Mouse (Mus musculus) lung, adult 2 months (tissue): Measurements from ENCODE around the gene Rptn. TPM values are rescaled to one million over a fixed set of nuclear protein-coding genes. Genes with fewer than 3 reads are reported as not detected.
"Not testable (repeated sequence)": the region's sequence is repeated elsewhere in the genome, so short reads cannot be mapped to it uniquely, and the experiment has no call there.

Experiments used
- DNase-seq: peaks from one replicate; pipeline ENCODE4 v3.0.0; 2022
- H3K4me1 ChIP-seq: fragments of 200-500 bp; 2 replicates; pipeline ENCODE4 v1.6.1; 2011; ENCODE audit warnings: low read length; ENCODE audit not compliant: control insufficient read depth, insufficient read depth
- H3K4me3 ChIP-seq: fragments of 200-500 bp; replicated peaks from 2 replicates; pipeline ENCODE3; 2011; ENCODE audit warnings: low read depth, mild to moderate bottlenecking, control low read depth, low read length; ENCODE audit errors: extremely low read depth
- CTCF ChIP-seq: fragments of 200-500 bp; IDR thresholded peaks from 2 replicates; pipeline ENCODE4 v1.5.1; 2011; ENCODE audit warnings: mild to moderate bottlenecking, low read length, control low read depth; ENCODE audit not compliant: insufficient read depth
- POLR2A ChIP-seq: fragments of 200-500 bp; IDR thresholded peaks from 2 replicates; pipeline ENCODE4 v1.6.1; 2011; ENCODE audit warnings: low read depth, mild to moderate bottlenecking, control low read depth, low read length, borderline replicate concordance; ENCODE audit errors: extremely low read depth
- WGBS: fragments of 180-500 bp; shearing (Covaris S2); methylation state at CpG from one replicate; pipeline ENCODE4 v1.1.7; 2018; 5-methylcytosine and 5-hydroxymethylcytosine counted together
- polyA plus RNA-seq: library from polyadenylated mRNA; depleted of rRNA; stranded (reverse); fragments of >200 nt; gene quantifications from 2 replicates; pipeline ENCODE4 v1.2.3, GENCODE M21; 2012

The Rptn gene
- polyA plus RNA-seq, 1 experiment, result 42.1 TPM

DNA sequence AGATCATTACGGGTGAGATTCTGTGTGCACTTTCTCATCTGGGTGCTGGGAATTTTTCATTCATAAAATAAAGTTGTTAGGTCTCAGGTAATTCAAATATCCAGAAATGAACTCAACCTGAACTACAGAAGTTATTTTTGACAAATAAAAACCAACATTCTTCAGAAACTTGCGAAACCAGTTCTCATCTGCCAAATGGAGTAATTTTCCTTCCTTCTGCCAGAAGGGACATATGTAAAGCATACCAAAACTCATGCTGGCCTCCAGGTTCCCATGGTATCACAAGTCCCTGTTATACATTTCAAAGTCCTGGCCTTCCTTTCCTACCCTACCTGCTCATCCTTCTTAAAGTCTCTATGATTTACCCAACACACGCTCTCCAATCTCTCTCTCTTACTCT, 10.4 kb downstream of the Rptn start:
- TF ChIP-seq CTCF (no peak), POLR2A (no peak)
- Histone ChIP-seq H3K4me1 (no peaks in the 10 kb centered on the region), H3K4me3 (no peak overlapping the region)
- WGBS, result 83% methylated on average over 3 of the region's 3 CpGs
- DNase-seq, result no peak

DNA sequence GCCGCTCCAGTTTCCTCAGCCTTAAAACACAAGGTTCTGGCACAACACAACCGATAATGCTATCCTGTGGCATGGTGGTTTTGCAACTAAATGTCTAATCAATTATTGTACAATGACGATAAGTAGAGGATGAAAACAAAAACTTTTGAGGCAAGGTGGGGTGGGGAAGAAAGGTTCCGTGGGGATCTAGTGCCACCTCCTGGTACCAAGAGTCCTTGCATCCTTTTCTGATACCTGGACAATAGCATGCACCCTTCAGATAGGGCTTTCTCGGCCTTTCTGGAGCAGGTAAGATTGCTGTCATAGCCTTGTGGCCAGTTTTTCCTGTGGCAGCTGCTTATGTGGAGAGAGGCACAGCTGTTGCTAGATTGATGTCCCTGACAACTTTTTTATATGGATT, 13.5 kb downstream of the Rptn start:
- H3K4me1 ChIP-seq, result no peaks in the 10 kb centered on the region
- no peak for TF ChIP-seq POLR2A
- peak; percentile 74 for TF ChIP-seq CTCF

DNA sequence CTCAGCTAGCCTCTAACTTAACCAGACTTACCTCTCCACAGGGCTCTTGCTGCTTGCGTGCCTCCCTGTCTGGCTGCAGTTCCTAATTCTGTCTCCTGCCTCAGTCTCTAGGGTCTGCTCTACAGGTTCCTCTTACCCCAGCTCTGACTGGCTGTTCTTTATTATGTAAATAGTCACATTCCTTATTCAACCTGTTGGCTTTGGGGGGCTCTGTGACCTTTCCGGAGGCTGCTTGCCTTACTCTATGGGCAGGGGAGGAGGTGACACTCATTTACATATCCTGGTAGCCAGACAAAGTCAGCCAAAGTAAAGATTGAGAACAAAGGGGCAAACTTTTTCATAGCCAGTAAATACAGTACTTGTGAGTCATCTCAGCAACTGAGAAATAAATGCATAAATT, 18.4 kb downstream of the Rptn start:
- 26% methylated on average over 2 of the region's 2 CpGs for WGBS
- TF ChIP-seq CTCF (no peak), POLR2A (no peak)
- Histone ChIP-seq H3K4me1 (no peaks in the 10 kb centered on the region), H3K4me3 (no peak overlapping the region)
- DNase-seq, result no peak

More for the DNA sequence above, 13.5 kb downstream of the Rptn start:
- 22% methylated on average over 5 of the region's 5 CpGs for WGBS
- H3K4me3 ChIP-seq, result no peak overlapping the region
- DNase-seq, result peak; percentile 26

GRCm38 (mm10) chr3:93431673-93432072, 38.2 kb downstream of the Rptn start:
- no peak overlapping the region for H3K4me3 ChIP-seq
- TF ChIP-seq CTCF (no peak), POLR2A (no peak)
- DNase-seq, result no peak
- 57% methylated on average over 3 of the region's 3 CpGs for WGBS
- H3K4me1 ChIP-seq, result no peaks in the 10 kb centered on the region

DNA sequence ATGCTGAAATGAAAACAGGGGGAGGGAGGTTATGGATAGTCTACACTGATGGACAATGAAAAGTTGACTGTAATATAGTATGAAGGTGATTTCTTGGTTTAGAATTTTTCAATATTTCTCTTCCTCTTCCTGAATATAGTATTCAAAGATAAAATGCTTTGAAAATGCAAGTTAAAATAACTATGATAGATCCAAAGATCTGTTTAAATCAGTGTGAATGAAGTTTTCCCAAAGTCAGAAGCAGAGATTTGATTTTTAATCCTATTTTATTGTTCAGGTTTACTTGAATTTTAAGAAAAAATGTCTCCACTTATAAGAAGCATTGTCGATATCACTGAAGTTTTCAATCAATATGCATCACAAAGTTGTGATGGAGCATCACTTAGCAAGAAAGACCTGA, 48.5 kb downstream of the Rptn start, which contains the start of gene Tchh:
Tchh (plus strand) TSS at position 301 of the 400 bp plus-strand sequence.
- H3K4me3 ChIP-seq, result no peak within 1 kb of the TSS
- no peak for DNase-seq
- WGBS, result 88% methylated on average over 1 of the region's 1 CpGs
- TF ChIP-seq POLR2A (no peak), CTCF (no peak)
- H3K4me1 ChIP-seq, result peaks cover 19% of the 10 kb centered on the region

DNA sequence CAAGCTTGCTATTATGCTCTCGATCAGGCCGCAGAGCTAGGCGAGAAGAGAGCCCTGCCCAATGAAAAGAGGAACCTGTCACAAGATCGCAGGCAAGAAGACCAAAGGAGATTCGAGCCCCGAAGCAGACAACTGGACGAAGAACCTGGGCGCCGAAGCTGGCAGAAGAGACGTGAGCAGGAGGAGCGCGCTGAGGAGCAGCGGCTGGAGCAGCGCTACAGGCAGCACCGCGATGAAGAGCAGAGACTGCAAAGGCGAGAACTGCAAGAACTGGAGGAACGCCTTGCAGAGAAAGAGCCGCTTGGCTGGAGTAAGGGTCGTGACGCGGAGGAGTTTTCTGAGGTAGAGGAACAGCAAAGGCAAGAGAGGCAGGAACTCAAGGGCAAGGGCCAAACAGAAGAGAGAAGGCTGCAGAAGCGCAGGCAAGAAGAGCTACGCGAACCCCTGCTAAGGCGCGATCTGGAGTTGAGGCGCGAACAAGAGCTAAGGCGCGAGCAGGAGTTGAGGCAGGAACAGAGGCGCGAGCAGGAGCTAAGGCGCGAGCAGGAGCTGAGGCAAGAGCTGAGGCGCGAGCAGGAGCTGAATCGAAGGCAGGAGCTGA, 50.1 kb downstream of the Rptn start:
- whole genome bisulfite sequencing, result 2% methylated on average over 38 of the region's 38 CpGs
- peak overlapping the region; percentile 63 for H3K4me3 ChIP-seq
- DNase-seq, result peak; percentile 37
- TF ChIP-seq POLR2A, result no peak
- TF ChIP-seq CTCF, result no peak
- peaks cover 19% of the 10 kb centered on the region for H3K4me1 ChIP-seq

GRCm38 (mm10) chr3:93444343-93445164, 51.1 kb downstream of the Rptn start:
- 1% methylated on average over 56 of the region's 56 CpGs for WGBS
- DNase-seq, result peak; percentile 72
- Histone ChIP-seq H3K4me1 (peaks cover 19% of the 10 kb centered on the region), H3K4me3 (peak overlapping the region; percentile 63)
- TF ChIP-seq CTCF, result no peak
- TF ChIP-seq POLR2A, result peak; percentile 10; the same call in 1 of the 2 replicates

DNA sequence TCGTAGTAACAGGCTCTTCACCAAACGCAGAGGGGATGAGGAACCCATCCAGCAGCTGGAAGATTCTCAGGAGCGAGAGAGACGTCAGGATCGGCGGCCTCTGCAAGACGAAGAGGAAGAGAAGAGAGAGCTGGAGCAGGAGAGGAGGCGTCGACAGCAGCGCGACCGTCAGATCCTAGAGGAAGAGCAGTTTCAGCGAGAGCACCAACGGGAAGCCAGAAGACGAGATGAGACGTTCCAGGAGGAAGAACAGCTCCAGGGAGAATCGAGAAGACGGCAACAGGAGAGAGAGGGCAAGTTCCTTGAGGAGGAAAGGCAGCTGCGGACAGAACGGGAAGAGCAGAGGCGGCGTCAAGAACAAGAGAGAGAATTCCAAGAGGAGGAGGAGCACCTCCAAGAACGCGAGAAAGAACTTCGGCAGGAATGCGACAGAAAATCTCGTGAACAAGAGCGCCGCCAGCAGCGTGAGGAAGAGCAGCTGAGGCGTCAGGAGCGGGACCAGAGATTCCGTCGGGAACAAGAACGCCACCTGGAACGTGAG, 51.7 kb downstream of the Rptn start:
- WGBS, result under 1% methylated on average over 36 of the region's 36 CpGs
- Histone ChIP-seq H3K4me1 (peaks cover 19% of the 10 kb centered on the region), H3K4me3 (peak overlapping the region; percentile 63)
- DNase-seq, result peak; percentile 31
- TF ChIP-seq POLR2A (no peak), CTCF (no peak)

DNA sequence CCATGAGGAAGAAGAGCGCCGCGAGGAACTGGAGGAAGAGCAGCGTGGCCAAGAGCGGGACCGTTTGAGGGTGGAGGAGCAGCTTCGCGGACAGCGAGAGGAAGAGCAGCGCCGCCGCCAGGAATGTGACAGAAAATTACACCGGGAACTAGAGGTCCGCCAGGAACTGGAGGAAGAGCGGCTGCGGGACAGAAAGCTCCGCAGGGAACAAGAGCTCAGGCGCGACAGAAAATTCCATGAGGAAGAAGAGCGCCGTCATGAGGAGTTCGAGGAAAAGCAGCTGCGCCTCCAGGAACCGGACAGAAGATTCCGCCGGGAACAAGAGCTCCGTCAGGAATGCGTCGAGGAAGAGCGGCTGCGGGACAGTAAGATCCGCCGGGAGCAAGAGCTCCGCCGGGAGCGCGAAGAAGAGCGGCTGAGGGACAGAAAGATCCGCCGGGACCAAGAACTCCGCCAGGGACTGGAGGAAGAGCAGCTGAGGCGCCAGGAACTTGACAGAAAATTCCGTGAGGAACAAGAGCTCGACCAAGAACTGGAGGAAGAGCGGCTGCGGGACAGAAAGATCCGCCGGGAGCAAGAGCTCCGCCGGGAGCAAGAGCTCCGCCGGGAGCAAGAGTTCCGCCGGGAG, 52.7 kb downstream of the Rptn start:
- peak; percentile 32 for DNase-seq
- no peak for TF ChIP-seq CTCF
- no peak for TF ChIP-seq POLR2A
- Histone ChIP-seq H3K4me1 (peaks cover 19% of the 10 kb centered on the region), H3K4me3 (peak overlapping the region; percentile 63)
- WGBS, result 1% methylated on average over 54 of the region's 54 CpGs

- H3K4me3 ChIP-seq, result not testable (repeated sequence)
- DNase-seq, result peak; percentile 59
- 2% methylated on average over 32 of the region's 32 CpGs for WGBS
- peaks cover 19% of the 10 kb centered on the region for H3K4me1 ChIP-seq
Measured at GRCm38 (mm10) chr3:93446756-93447137, 53.2 kb downstream of the Rptn start.
